Mouse (Mus musculus) layer of hippocampus, adult 2 months (tissue): ENCODE measurements at regions not wholly inside any gene's neighbourhood (a gene's known extent, or its start where the extent isn't known, plus 50 kb on each side); places are given as distances from the start of the nearest gene placed in this dataset.

ENCODE experiments used
- DNase-seq, 2 experiments: peaks; one replicate each; pipeline ENCODE4 v3.0.0; 2022; ENCODE audit warnings: low spot score in 2 of 2
- H3K27ac ChIP-seq: fragments of 200-600 bp; 2 replicates; pipeline ENCODE4 v1.8.1; 2022
- H3K4me3 ChIP-seq: fragments of 200-600 bp; 2 replicates; pipeline ENCODE4 v1.8.1; 2022; ENCODE audit warnings: mild to moderate bottlenecking
- CTCF ChIP-seq: fragments of 200-600 bp; conservative IDR thresholded peaks from 2 replicates; pipeline ENCODE4 v1.8.1; 2022; ENCODE audit warnings: antibody characterized with exemption, mild to moderate bottlenecking, moderate library complexity

- no peak overlapping the region for H3K4me3 ChIP-seq
- H3K27ac ChIP-seq: no peak overlapping the region
- no peak for DNase-seq
- TF ChIP-seq CTCF: no peak
Observed at GRCm38 (mm10) chr9:82484341-82484740, 345.0 kb upstream of the Irak1bp1 start.

- no peak overlapping the region for H3K27ac ChIP-seq
- no peak for TF ChIP-seq CTCF
Observed at GRCm38 (mm10) chr9:82493440-82493839, 335.9 kb upstream of the Irak1bp1 start.

GRCm38 (mm10) chr9:82510014-82510413, 319.3 kb upstream of the Irak1bp1 start:
- Histone ChIP-seq H3K4me3 (no peak overlapping the region), H3K27ac (no peak overlapping the region)
- TF ChIP-seq CTCF: no peak
- no peak for DNase-seq

More at GRCm38 (mm10) chr9:82493440-82493839, 335.9 kb upstream of the Irak1bp1 start:
- H3K4me3 ChIP-seq: no peak overlapping the region
- no peak for DNase-seq

GRCm38 (mm10) chr9:82518993-82519392, 310.3 kb upstream of the Irak1bp1 start:
- no peak for TF ChIP-seq CTCF
- no peak for DNase-seq
- Histone ChIP-seq H3K27ac (no peak overlapping the region), H3K4me3 (no peak overlapping the region)

- DNase-seq: no peak
- TF ChIP-seq CTCF: no peak
- Histone ChIP-seq H3K27ac (no peak overlapping the region), H3K4me3 (no peak overlapping the region)
Observed at GRCm38 (mm10) chr9:82527867-82528385, 301.4 kb upstream of the Irak1bp1 start.

GRCm38 (mm10) chr9:82552726-82553125, 276.6 kb upstream of the Irak1bp1 start:
- no peak for TF ChIP-seq CTCF

GRCm38 (mm10) chr9:82553213-82553612, 276.1 kb upstream of the Irak1bp1 start:
- no peak for DNase-seq
- Histone ChIP-seq H3K4me3 (no peak overlapping the region), H3K27ac (no peak overlapping the region)
- TF ChIP-seq CTCF: no peak

More at GRCm38 (mm10) chr9:82552726-82553125, 276.6 kb upstream of the Irak1bp1 start:
- no peak overlapping the region for H3K27ac ChIP-seq
- no peak overlapping the region for H3K4me3 ChIP-seq
- no peak for DNase-seq

GRCm38 (mm10) chr9:82562551-82563465, 266.5 kb upstream of the Irak1bp1 start:
- no peak for TF ChIP-seq CTCF
- no peak for DNase-seq
- Histone ChIP-seq H3K27ac (no peak overlapping the region), H3K4me3 (no peak overlapping the region)

- TF ChIP-seq CTCF: no peak
- H3K27ac ChIP-seq: no peak overlapping the region
- DNase-seq: no peak
- no peak overlapping the region for H3K4me3 ChIP-seq
Observed at GRCm38 (mm10) chr9:82581373-82582018, 247.8 kb upstream of the Irak1bp1 start.

- DNase-seq: no peak
- TF ChIP-seq CTCF: no peak
- no peak overlapping the region for H3K27ac ChIP-seq
- H3K4me3 ChIP-seq: no peak overlapping the region
Observed at GRCm38 (mm10) chr9:82609111-82609510, 220.2 kb upstream of the Irak1bp1 start.

- DNase-seq: no peak
- no peak overlapping the region for H3K27ac ChIP-seq
- no peak overlapping the region for H3K4me3 ChIP-seq
- TF ChIP-seq CTCF: no peak
Observed at GRCm38 (mm10) chr9:82609946-82610345, 219.4 kb upstream of the Irak1bp1 start.

- Histone ChIP-seq H3K4me3 (no peak overlapping the region), H3K27ac (no peak overlapping the region)
- TF ChIP-seq CTCF: no peak
- no peak for DNase-seq
Observed at GRCm38 (mm10) chr9:82612526-82612925, 216.8 kb upstream of the Irak1bp1 start.

- Histone ChIP-seq H3K27ac (no peak overlapping the region), H3K4me3 (no peak overlapping the region)
- no peak for DNase-seq
- TF ChIP-seq CTCF: no peak
Observed at GRCm38 (mm10) chr9:82632411-82632810, 196.9 kb upstream of the Irak1bp1 start.
